ENCODE assay signal across 8 mouse cellular contexts in the genomic region with DNA sequence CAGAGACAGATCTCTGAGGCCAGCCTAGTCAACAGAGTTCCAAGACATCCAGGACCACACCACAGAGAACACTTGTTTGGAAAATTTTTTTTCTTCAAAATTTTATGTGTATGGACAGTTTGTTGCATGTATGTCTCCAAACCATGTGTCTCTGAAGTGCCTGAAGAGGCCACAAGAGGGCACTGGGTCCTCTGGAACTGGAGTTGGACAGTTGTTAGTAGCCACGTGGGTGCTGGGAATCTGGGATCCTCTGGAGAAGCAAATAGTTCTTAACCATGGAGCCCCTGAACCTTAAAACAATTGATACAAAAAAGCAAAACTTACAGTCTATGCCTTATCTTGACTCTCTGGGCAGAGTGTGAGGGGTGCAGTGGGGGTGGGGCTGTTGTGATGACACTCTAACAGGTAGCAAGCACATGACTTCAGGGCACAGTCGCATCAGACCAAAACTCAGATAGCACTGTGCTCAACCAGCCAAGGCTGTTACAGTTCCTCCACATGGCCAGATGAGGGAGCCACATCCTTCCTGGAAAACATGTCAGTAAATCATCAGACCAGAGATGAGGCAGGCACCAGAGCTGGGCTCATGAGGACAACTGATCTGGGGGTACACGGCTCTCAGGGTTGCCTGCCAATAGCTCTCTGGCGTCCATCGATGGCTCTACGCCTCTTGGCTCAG.
A peak's percentile ranks its signal among the peaks of the same experiment; 100 is the strongest.
DNase-seq lines count a peak whose midpoint lies in the region.

No protein-coding gene starts in this region.

- peak; percentile 24 for DNase-seq in embryo, embryonic 10 days (ENCODE audit: low spot score)
- no peak for DNase-seq in embryo, embryonic 11 days
- peak; percentile 18 for DNase-seq in lung, postnatal 10 days
- DNase-seq in lung, postnatal 25 days (ENCODE audit: low spot score) = no peak
- peak; percentile 39 for DNase-seq in MEL-GATA-1-ER (ENCODE audit: extremely low read depth, low read depth)
- DNase-seq in induced T-regulatory cell, adult 2 months (ENCODE audit: low read depth) = peak; percentile 31
- DNase-seq in urinary bladder, postnatal 25 days (ENCODE audit: low spot score) = no peak
- no peak for DNase-seq in frontal cortex, postnatal 25 days (ENCODE audit: low spot score in 2 of 2)

Comparison
In these comparisons a context has a peak if more than half of its experiments do, and no peak if none do; other contexts are left out.
1. DNase-seq: peak in embryo, embryonic 10 days (single experiment), lung, postnatal 10 days (single experiment), MEL-GATA-1-ER (single experiment) and induced T-regulatory cell, adult 2 months (single experiment); none in embryo, embryonic 11 days (single experiment), lung, postnatal 25 days (single experiment), urinary bladder, postnatal 25 days (single experiment) and frontal cortex, postnatal 25 days (0 of 2).